Mouse (Mus musculus): ENCODE data around the gene Ncapg.
"Not testable (repeated sequence)": the region's sequence is repeated elsewhere in the genome, so short reads cannot be mapped to it uniquely, and the experiment has no call there.

DNA sequence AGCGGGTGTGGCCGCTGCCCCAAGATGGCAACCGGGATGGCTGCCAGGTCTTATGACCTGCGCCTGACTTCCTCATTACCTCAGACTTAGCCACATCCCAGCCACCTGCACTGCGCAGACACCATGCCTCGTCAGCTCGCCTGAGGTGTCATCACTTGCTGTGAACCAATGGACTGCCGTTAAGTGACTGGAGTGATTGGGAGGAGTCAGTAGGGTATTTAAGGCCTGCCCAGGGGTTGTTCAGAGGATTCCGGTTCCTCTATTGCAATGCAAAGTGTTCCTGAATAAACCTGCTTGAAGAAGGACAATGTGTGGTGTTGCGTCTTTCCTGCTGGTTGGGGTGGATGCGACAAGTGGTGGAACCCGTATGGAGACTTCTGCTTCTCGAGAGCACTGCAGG, 11.3 kb upstream of the Ncapg start:
- TF ChIP-seq POLR2A (IDR thresholded peaks at IDR 0.05; ENCODE audit: insufficient read depth, low read depth, low read length); CTCF (IDR thresholded peaks at IDR 0.05); EP300 (IDR thresholded peaks at IDR 0.05; ENCODE audit: insufficient read depth, low read depth, low read length): not testable (repeated sequence)
